ENCODE assay signal across 11 mouse cellular contexts in genomic region chr4:148651045-148651444, GRCm38 (mm10). TPM values are rescaled to one million over a fixed set of nuclear protein-coding genes. Genes with fewer than 3 reads are reported as not detected.
DNase-seq lines count a peak whose midpoint lies in the region; ATAC-seq and TF ChIP-seq lines count a peak whose summit lies in the region.
"Had no signal": no experiment of that assay in that cellular context is flagged by ENCODE, and none has a peak within 500 bp of the region (broad histone marks: within the 10 kb centered on the region; RNA-seq: fewer than 3 reads in every experiment).

No protein-coding gene starts in this region.

- no peak overlapping the region for H3K4me3 ChIP-seq in neural tube, embryonic 11.5 days (ENCODE audit: low read depth, low read length)
- no peak overlapping the region for H3K4me3 ChIP-seq in limb, embryonic 10.5 days
- H3K4me3 ChIP-seq in midbrain, embryonic 10.5 days: no peak overlapping the region
- no peak overlapping the region for H3K4me3 ChIP-seq in forebrain, postnatal 0 days (ENCODE audit: low read depth, low read length)

- no peaks in the 10 kb centered on the region for H3K9me3 ChIP-seq in neural tube, embryonic 11.5 days (ENCODE audit: control insufficient read depth, low read length)
- no peaks in the 10 kb centered on the region for H3K9me3 ChIP-seq in limb, embryonic 10.5 days (replicated peaks)
- no peaks in the 10 kb centered on the region; the same call in 1 of the 2 replicates for H3K9me3 ChIP-seq in midbrain, embryonic 10.5 days (replicated peaks)
- H3K9me3 ChIP-seq in forebrain, postnatal 0 days (ENCODE audit: low read length): no peaks in the 10 kb centered on the region

- 25% methylated on average over 9 of the region's 9 CpGs for WGBS in neural tube, embryonic 11.5 days
- 76% methylated on average over 9 of the region's 9 CpGs for WGBS in limb, embryonic 10.5 days
- WGBS in midbrain, embryonic 10.5 days: 82% methylated on average over 9 of the region's 9 CpGs
- 67% methylated on average over 9 of the region's 9 CpGs for WGBS in forebrain, postnatal 0 days

- intact Hi-C loops in heart, postnatal 25 days (cut with DNase I): no loop called here

- H3K9ac ChIP-seq in neural tube, embryonic 11.5 days (ENCODE audit: low read length): no peak overlapping the region
- no peak overlapping the region for H3K9ac ChIP-seq in forebrain, postnatal 0 days

- no peaks in the 10 kb centered on the region for H3K27me3 ChIP-seq in neural tube, embryonic 11.5 days (ENCODE audit: control insufficient read depth, insufficient read depth, low read length)
- no peaks in the 10 kb centered on the region for H3K27me3 ChIP-seq in limb, embryonic 10.5 days (ENCODE audit: low read depth, poor library complexity, severe bottlenecking)
- H3K27me3 ChIP-seq in midbrain, embryonic 10.5 days (ENCODE audit: low read depth, poor library complexity, severe bottlenecking): no peaks in the 10 kb centered on the region
- H3K27me3 ChIP-seq in forebrain, postnatal 0 days (ENCODE audit: insufficient read depth, low read length): no peaks in the 10 kb centered on the region

- 0 out of 2 replicates have a peak overlapping the region, but pooled peaks have one; percentile 5 for H3K27ac ChIP-seq in neural tube, embryonic 11.5 days (ENCODE audit: low read depth, low read length)
- H3K27ac ChIP-seq in limb, embryonic 10.5 days: no peak overlapping the region
- no peak overlapping the region for H3K27ac ChIP-seq in midbrain, embryonic 10.5 days (replicated peaks)
- H3K27ac ChIP-seq in forebrain, postnatal 0 days (ENCODE audit: low read depth, low read length): no peak overlapping the region

- H3K4me1 ChIP-seq in neural tube, embryonic 11.5 days (ENCODE audit: control insufficient read depth, insufficient read depth, low read length): no peaks in the 10 kb centered on the region
- peaks cover 3% of the 10 kb centered on the region; the same call in 1 of the 2 replicates for H3K4me1 ChIP-seq in limb, embryonic 10.5 days
- no peaks in the 10 kb centered on the region for H3K4me1 ChIP-seq in midbrain, embryonic 10.5 days
- H3K4me1 ChIP-seq in forebrain, postnatal 0 days (ENCODE audit: insufficient read depth): no peaks in the 10 kb centered on the region

- no peaks in the 10 kb centered on the region for H3K36me3 ChIP-seq in neural tube, embryonic 11.5 days (ENCODE audit: control insufficient read depth, insufficient read depth, low read length)
- H3K36me3 ChIP-seq in limb, embryonic 10.5 days: no peaks in the 10 kb centered on the region
- no peaks in the 10 kb centered on the region for H3K36me3 ChIP-seq in midbrain, embryonic 10.5 days
- H3K36me3 ChIP-seq in forebrain, postnatal 0 days (ENCODE audit: insufficient read depth): no peaks in the 10 kb centered on the region

- ATAC-seq in neural tube, embryonic 11.5 days (ENCODE audit: insufficient read depth, low FRiP score, low TSS enrichment): peak; percentile 87
- no peak for ATAC-seq in forebrain, postnatal 0 days

- DNase-seq in heart, adult 18-20 months: peak; percentile 51
- no peak for DNase-seq in heart, postnatal 25 days (ENCODE audit: low spot score)
- peak; percentile 29 for DNase-seq in adrenal gland, postnatal 25 days
- peak; percentile 56 for DNase-seq in gastrocnemius, postnatal 25 days
- DNase-seq in neural tube, embryonic 11.5 days (ENCODE audit: low spot score): peak; percentile 75
- DNase-seq in limb, embryonic 10.5 days (ENCODE audit: low spot score): no peak
- no peak for DNase-seq in midbrain, embryonic 10.5 days (ENCODE audit: low spot score)
- DNase-seq in forebrain, postnatal 0 days: no peak
- DNase-seq: thymus, postnatal 4 days had no signal

- no peak overlapping the region for H3K4me2 ChIP-seq in neural tube, embryonic 11.5 days (ENCODE audit: low read depth)
- H3K4me2 ChIP-seq in forebrain, postnatal 0 days (ENCODE audit: low read depth): no peak overlapping the region

- no peak for TF ChIP-seq CTCF in forebrain, postnatal 0 days (IDR thresholded peaks at IDR 0.05; ENCODE audit: low read depth)

RNA-seq across cellular contexts. Expression of gene Gm572, which starts 7.9 kb away (rescaled TPM):
- total RNA-seq in heart, adult 18-20 months (2021): 1 to 10 TPM; 5.8 to 6.1 TPM
- 1 to 10 TPM; 4.9 to 5.3 TPM for total RNA-seq in heart, postnatal 25 days (2021)
- not detected in 2 replicates for total RNA-seq in adrenal gland, postnatal 25 days (2021)
- total RNA-seq in gastrocnemius, postnatal 25 days (2021): 1 to 10 TPM; 5.2 to 5.3 TPM
- not detected in 2 replicates for polyA plus RNA-seq in neural tube, embryonic 11.5 days (2014; fragmentation: Nextera tagmentation; extraction: Ambion mirVana)
- not detected in 2 replicates for polyA plus RNA-seq in limb, embryonic 10.5 days (2016; fragmentation: Nextera tagmentation; extraction: Ambion mirVana)
- 0.09 TPM in 1 of 2 replicates, not detected in the other for polyA plus RNA-seq in midbrain, embryonic 10.5 days (2016; fragmentation: Nextera tagmentation; extraction: Ambion mirVana)
- total RNA-seq in forebrain, postnatal 0 days (2014; rRNA removed): not detected in 2 replicates
- not detected in 2 replicates for polyA plus RNA-seq in forebrain, postnatal 0 days (2015; fragmentation: Nextera tagmentation; extraction: Ambion mirVana)
- total RNA-seq: layer of hippocampus, adult 8-10 months had no signal
- polyA plus RNA-seq: lung, embryonic 16.5 days had no signal

RNA-seq across cellular contexts. Expression of gene Tardbp, which starts 24.2 kb away (rescaled TPM):
- total RNA-seq in heart, adult 18-20 months (2021): 100 to 1,000 TPM; 125 to 126 TPM
- 100 to 1,000 TPM; 123 to 135 TPM for total RNA-seq in heart, postnatal 25 days (2021)
- 282 and 318 TPM in 2 replicates for total RNA-seq in adrenal gland, postnatal 25 days (2021)
- 100 to 1,000 TPM; 105 to 113 TPM for total RNA-seq in gastrocnemius, postnatal 25 days (2021)
- polyA plus RNA-seq in neural tube, embryonic 11.5 days (2014; fragmentation: Nextera tagmentation; extraction: Ambion mirVana): 179 and 211 TPM in 2 replicates
- 446 and 455 TPM in 2 replicates for polyA plus RNA-seq in limb, embryonic 10.5 days (2016; fragmentation: Nextera tagmentation; extraction: Ambion mirVana)
- polyA plus RNA-seq in midbrain, embryonic 10.5 days (2016; fragmentation: Nextera tagmentation; extraction: Ambion mirVana): 427 and 457 TPM in 2 replicates
- 107 and 159 TPM in 2 replicates for total RNA-seq in forebrain, postnatal 0 days (2014; rRNA removed)
- 101 and 104 TPM in 2 replicates for polyA plus RNA-seq in forebrain, postnatal 0 days (2015; fragmentation: Nextera tagmentation; extraction: Ambion mirVana)

RNA-seq across cellular contexts. Expression of gene Masp2, which starts 48.7 kb away (rescaled TPM):
- total RNA-seq in heart, adult 18-20 months (2021): under 1 TPM in 1 of 2 experiments, not detected in 1; 0.13 TPM
- total RNA-seq in heart, postnatal 25 days (2021): under 1 TPM; 0.20 to 0.73 TPM
- 2.8 and 4.4 TPM in 2 replicates for total RNA-seq in adrenal gland, postnatal 25 days (2021)
- total RNA-seq in gastrocnemius, postnatal 25 days (2021): under 1 TPM; 0.51 to 0.61 TPM
- 0.17 and 0.35 TPM in 2 replicates for polyA plus RNA-seq in neural tube, embryonic 11.5 days (2014; fragmentation: Nextera tagmentation; extraction: Ambion mirVana)
- 0.33 and 0.51 TPM in 2 replicates for polyA plus RNA-seq in limb, embryonic 10.5 days (2016; fragmentation: Nextera tagmentation; extraction: Ambion mirVana)
- polyA plus RNA-seq in midbrain, embryonic 10.5 days (2016; fragmentation: Nextera tagmentation; extraction: Ambion mirVana): 0.12 and 0.45 TPM in 2 replicates
- total RNA-seq in forebrain, postnatal 0 days (2014; rRNA removed): 0.24 TPM in 1 of 2 replicates, not detected in the other
- 0.26 TPM in 1 of 2 replicates, not detected in the other for polyA plus RNA-seq in forebrain, postnatal 0 days (2015; fragmentation: Nextera tagmentation; extraction: Ambion mirVana)

RNA-seq across cellular contexts. Expression of gene Srm, which starts 59.7 kb away (rescaled TPM):
- total RNA-seq in heart, adult 18-20 months (2021): 10 to 100 TPM; 14.7 TPM
- 10 to 100 TPM; 16.6 to 16.8 TPM for total RNA-seq in heart, postnatal 25 days (2021)
- total RNA-seq in adrenal gland, postnatal 25 days (2021): 68.3 and 78.6 TPM in 2 replicates
- 10 to 100 TPM; 12.4 to 14.7 TPM for total RNA-seq in gastrocnemius, postnatal 25 days (2021)
- 194 and 196 TPM in 2 replicates for polyA plus RNA-seq in neural tube, embryonic 11.5 days (2014; fragmentation: Nextera tagmentation; extraction: Ambion mirVana)
- 249 and 363 TPM in 2 replicates for polyA plus RNA-seq in limb, embryonic 10.5 days (2016; fragmentation: Nextera tagmentation; extraction: Ambion mirVana)
- 191 and 236 TPM in 2 replicates for polyA plus RNA-seq in midbrain, embryonic 10.5 days (2016; fragmentation: Nextera tagmentation; extraction: Ambion mirVana)
- 59.9 and 60.3 TPM in 2 replicates for total RNA-seq in forebrain, postnatal 0 days (2014; rRNA removed)
- 199 and 232 TPM in 2 replicates for polyA plus RNA-seq in forebrain, postnatal 0 days (2015; fragmentation: Nextera tagmentation; extraction: Ambion mirVana)

Comparison
In these comparisons a context has a peak if more than half of its experiments do, and no peak if none do; other contexts are left out.
1. DNase-seq: peak in heart, adult 18-20 months (2 of 2), adrenal gland, postnatal 25 days (single experiment), gastrocnemius, postnatal 25 days (single experiment) and neural tube, embryonic 11.5 days (single experiment); none in heart, postnatal 25 days (single experiment), limb, embryonic 10.5 days (single experiment), midbrain, embryonic 10.5 days (single experiment) and forebrain, postnatal 0 days (single experiment).